Mouse (Mus musculus): ENCODE measurements at regions not wholly inside any gene's neighbourhood (a gene's known extent, or its start where the extent isn't known, plus 50 kb on each side); places are given as distances from the start of the nearest gene placed in this dataset.
A peak's percentile ranks its signal among the peaks of the same experiment; 100 is the strongest.

GRCm38 (mm10) chr3:112137940-112138339, 1120.7 kb downstream of the Amy2a5 start:
- H3K27me3 ChIP-seq: no peaks in the 10 kb centered on the region
- no peak for DNase-seq (ENCODE audit: low read depth, low spot score)
- in situ Hi-C loops (cut with MboI; ENCODE audit: low pct_unique_long_range_greater_than_20kb): no loop called here
- ATAC-seq: no peak
- POLR2A ChIA-PET: no interaction called here
- CTCF ChIA-PET: no interaction called here
- peak; percentile 6 for TF ChIP-seq CTCF (IDR thresholded peaks at IDR 0.05)

- ChIA-PET CTCF (no interaction called here), POLR2A (no interaction called here)
- ATAC-seq: no peak
- no peak for TF ChIP-seq CTCF (IDR thresholded peaks at IDR 0.05)
- no peak for DNase-seq (ENCODE audit: low read depth, low spot score)
- in situ Hi-C loops (cut with MboI; ENCODE audit: low pct_unique_long_range_greater_than_20kb): no loop called here
- no peaks in the 10 kb centered on the region for H3K27me3 ChIP-seq
Measured at GRCm38 (mm10) chr3:112121601-112122000, 1137.0 kb downstream of the Amy2a5 start.

DNA sequence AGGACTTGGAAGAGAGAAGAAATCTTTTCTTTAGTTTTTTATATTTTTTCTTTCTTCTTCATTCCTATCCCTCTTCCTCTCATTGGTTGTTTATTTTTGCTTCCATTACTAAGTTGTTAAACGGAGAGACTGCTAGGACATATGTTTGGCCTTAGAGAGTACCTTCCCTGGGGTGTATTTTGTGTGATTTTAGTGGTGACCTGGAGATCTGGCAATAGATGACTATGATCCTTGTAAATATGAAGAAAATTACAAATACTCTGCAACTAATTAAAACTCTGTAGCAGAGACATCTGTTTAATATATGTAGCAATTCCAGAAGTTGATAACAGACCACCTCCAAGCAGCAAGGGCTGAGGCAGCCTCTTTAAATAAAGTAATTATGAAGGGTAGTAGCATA, 1158.0 kb downstream of the Amy2a5 start:
- ChIA-PET CTCF (no interaction called here), POLR2A (no interaction called here)
- no peak for TF ChIP-seq CTCF (IDR thresholded peaks at IDR 0.05)
- H3K27me3 ChIP-seq: no peaks in the 10 kb centered on the region
- DNase-seq (ENCODE audit: low read depth, low spot score): no peak
- ATAC-seq: no peak
- in situ Hi-C loops (cut with MboI; ENCODE audit: low pct_unique_long_range_greater_than_20kb): no loop called here

GRCm38 (mm10) chr3:112088551-112088950, 1170.1 kb downstream of the Amy2a5 start:
- DNase-seq (ENCODE audit: low read depth, low spot score): no peak
- ATAC-seq: no peak
- ChIA-PET POLR2A (no interaction called here), CTCF (no interaction called here)
- no peaks in the 10 kb centered on the region for H3K27me3 ChIP-seq
- no peak for TF ChIP-seq CTCF (IDR thresholded peaks at IDR 0.05)
- in situ Hi-C loops (cut with MboI; ENCODE audit: low pct_unique_long_range_greater_than_20kb): no loop called here

Data from Patski (cell line).